Comparison of ENCODE assay signal across 23 mouse cellular contexts in the genomic region with DNA sequence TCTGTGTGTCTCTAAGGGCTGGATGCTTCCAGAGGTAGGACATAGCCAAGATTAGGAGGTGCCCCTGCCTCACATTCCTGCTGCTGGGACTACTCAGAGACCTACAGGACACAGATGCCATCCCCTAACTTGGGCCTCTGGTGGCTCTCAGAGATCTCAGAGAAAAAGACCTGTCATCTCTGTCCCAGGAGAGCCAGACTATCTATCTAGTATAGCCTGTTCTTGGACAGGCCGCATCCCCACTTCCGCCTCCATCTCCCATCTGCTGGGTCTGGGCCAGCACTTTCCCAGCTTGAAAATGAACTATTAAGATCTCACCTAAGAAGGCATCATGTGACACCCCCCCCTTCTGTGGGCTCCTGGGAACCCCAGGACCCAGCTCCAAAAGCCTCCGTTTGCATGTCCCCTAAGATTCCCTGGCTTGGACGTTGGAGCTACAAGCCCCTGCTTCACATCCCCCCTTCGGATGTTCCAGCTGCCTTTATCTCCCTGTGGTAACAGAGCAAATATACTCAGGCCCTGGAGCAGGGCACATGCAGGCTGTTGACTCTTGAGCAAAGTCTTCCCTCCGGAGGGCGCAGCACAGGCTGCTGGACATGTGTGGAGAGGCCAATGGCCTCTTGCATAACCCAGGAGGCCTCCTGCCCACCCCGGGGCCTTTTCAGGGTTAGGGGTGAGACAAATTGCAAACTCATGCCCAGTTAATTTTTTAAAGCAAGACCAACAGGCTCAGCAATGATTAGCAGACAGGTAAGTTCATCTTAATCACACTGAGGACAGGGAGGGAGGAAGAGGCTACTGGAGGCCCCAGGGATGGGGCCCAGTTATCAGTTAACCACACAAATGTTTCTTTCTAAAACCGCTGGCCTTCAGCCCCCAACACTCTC. TPM values are rescaled to one million over a fixed set of nuclear protein-coding genes. Genes with fewer than 3 reads are reported as not detected.
A peak's percentile ranks its signal among the peaks of the same experiment; 100 is the strongest.
DNase-seq lines count a peak whose midpoint lies in the region; ATAC-seq lines count a peak whose summit lies in the region.
"Had no signal": no experiment of that assay in that cellular context is flagged by ENCODE, and none has a peak within 500 bp of the region (broad histone marks: within the 10 kb centered on the region; RNA-seq: fewer than 3 reads in every experiment).

No protein-coding gene starts in this region.

- peak; percentile 51; the same call in 1 of the 2 replicates for ATAC-seq in common myeloid progenitor, adult 5-6 weeks (replicated peaks; ENCODE audit: low read depth, poor library complexity, severe bottlenecking)
- peak; percentile 87 for ATAC-seq in liver, embryonic 16.5 days (ENCODE audit: low read depth)
- no peak for ATAC-seq in CD4-positive, CD25-positive, alpha-beta regulatory T cell, adult 4 months

- 29% methylated on average over 9 of the region's 9 CpGs for WGBS in liver, embryonic 16.5 days (ENCODE audit: insufficient replicate concordance)

- H3K9me3 ChIP-seq in liver, embryonic 16.5 days (replicated peaks; ENCODE audit: control insufficient read depth, low read length), result no peaks in the 10 kb centered on the region
- H3K9me3 ChIP-seq: embryonic facial prominence, embryonic 13.5 days; forebrain, embryonic 12.5 days; heart, embryonic 13.5 days; neural tube, embryonic 15.5 days had no signal

- peak overlapping the region; percentile 90 for H3K27ac ChIP-seq in liver, embryonic 16.5 days (ENCODE audit: low read length)
- H3K27ac ChIP-seq: embryonic facial prominence, embryonic 13.5 days; forebrain, embryonic 12.5 days; heart, embryonic 13.5 days; hindbrain, embryonic 14.5 days; neural tube, embryonic 15.5 days had no signal

- peaks cover 5% of the 10 kb centered on the region for H3K4me1 ChIP-seq in liver, embryonic 16.5 days (ENCODE audit: control insufficient read depth, low read depth, low read length)
- H3K4me1 ChIP-seq: embryonic facial prominence, embryonic 13.5 days; heart, embryonic 13.5 days; neural tube, embryonic 15.5 days had no signal

- peak; percentile 80 for DNase-seq in kidney, adult 18-20 months
- peak; percentile 72 to 94 for DNase-seq in kidney, postnatal 25 days
- DNase-seq in right cerebral cortex, postnatal 25 days, result no peak
- DNase-seq in gastrocnemius, postnatal 10 days, result no peak
- DNase-seq in layer of hippocampus, adult 9-11 months, result no peak
- DNase-seq: adrenal gland, postnatal 36 days; cerebellum, postnatal 14 days; lung, embryonic 14.5 days; retina, postnatal 1 day; thymus, adult 2 months had no signal

- H3K36me3 ChIP-seq in liver, embryonic 16.5 days (ENCODE audit: control insufficient read depth, insufficient read depth), result no peaks in the 10 kb centered on the region
- H3K36me3 ChIP-seq: embryonic facial prominence, embryonic 13.5 days; forebrain, embryonic 12.5 days; heart, embryonic 13.5 days; neural tube, embryonic 15.5 days had no signal

- H3K4me2 ChIP-seq in liver, embryonic 16.5 days (ENCODE audit: low read depth, low read length), result peak overlapping the region; percentile 42
- H3K4me2 ChIP-seq: embryonic facial prominence, embryonic 13.5 days; forebrain, embryonic 12.5 days; heart, embryonic 13.5 days; hindbrain, embryonic 14.5 days; lung, embryonic 14.5 days; neural tube, embryonic 15.5 days had no signal

- peak overlapping the region; percentile 14 for H3K4me3 ChIP-seq in liver, embryonic 16.5 days (ENCODE audit: low read depth, low read length)
- H3K4me3 ChIP-seq: embryonic facial prominence, embryonic 13.5 days; forebrain, embryonic 12.5 days; heart, embryonic 13.5 days; neural tube, embryonic 15.5 days had no signal

- no peaks in the 10 kb centered on the region for H3K27me3 ChIP-seq in liver, embryonic 16.5 days (ENCODE audit: control insufficient read depth, insufficient read depth, low read depth, low read length)
- H3K27me3 ChIP-seq: embryonic facial prominence, embryonic 13.5 days; neural tube, embryonic 15.5 days had no signal

- no peak overlapping the region; the same call in 1 of the 2 replicates for H3K9ac ChIP-seq in liver, embryonic 16.5 days (ENCODE audit: low read depth, low read length)
- H3K9ac ChIP-seq: embryonic facial prominence, embryonic 13.5 days; forebrain, embryonic 12.5 days; heart, embryonic 13.5 days; hindbrain, embryonic 14.5 days; lung, embryonic 14.5 days; neural tube, embryonic 15.5 days had no signal

RNA-seq across cellular contexts. Expression of gene Hnf4a, which starts 33.9 kb away (rescaled TPM):
- 4.1 and 6.1 TPM in 2 replicates for total RNA-seq in common myeloid progenitor, adult 5-6 weeks (2017)
- 18.8 and 21.1 TPM in 2 replicates for polyA plus RNA-seq in liver, embryonic 16.5 days (2015; fragmentation: Nextera tagmentation; extraction: Ambion mirVana)
- total RNA-seq in gastrocnemius, postnatal 10 days (2021), result under 1 TPM in 1 of 2 experiments, not detected in 1; 0.23 TPM
- not detected for polyA plus RNA-seq in CD4-positive, CD25-positive, alpha-beta regulatory T cell, adult 4 months (2017; shearing (Covaris generic))
- total RNA-seq: layer of hippocampus, adult 18-20 months; left cerebral cortex, postnatal 25 days; megakaryocyte, adult 5-6 weeks had no signal
- polyA plus RNA-seq: embryonic facial prominence, embryonic 13.5 days; forebrain, embryonic 12.5 days; hindbrain, embryonic 14.5 days had no signal

RNA-seq across cellular contexts. Expression of gene R3hdml, which starts 48.4 kb away (rescaled TPM):
- total RNA-seq in common myeloid progenitor, adult 5-6 weeks (2017), result not detected in 2 replicates
- polyA plus RNA-seq in liver, embryonic 16.5 days (2015; fragmentation: Nextera tagmentation; extraction: Ambion mirVana), result not detected in 2 replicates
- total RNA-seq in gastrocnemius, postnatal 10 days (2021), result not detected
- polyA plus RNA-seq in CD4-positive, CD25-positive, alpha-beta regulatory T cell, adult 4 months (2017; shearing (Covaris generic)), result not detected
- total RNA-seq: adrenal gland, postnatal 36 days; gastrocnemius, adult 8-10 months; layer of hippocampus, adult 18-20 months; left cerebral cortex, postnatal 25 days; megakaryocyte, adult 5-6 weeks had no signal
- polyA plus RNA-seq: embryonic facial prominence, embryonic 13.5 days; forebrain, embryonic 12.5 days; heart, embryonic 13.5 days; lung, embryonic 14.5 days; spleen, adult 2 months had no signal

Comparison
In these comparisons a context has a peak if more than half of its experiments do, and no peak if none do; other contexts are left out.
1. DNase-seq: peak in kidney, adult 18-20 months (single experiment) and kidney, postnatal 25 days (2 of 2); none in right cerebral cortex, postnatal 25 days (single experiment), gastrocnemius, postnatal 10 days (single experiment) and layer of hippocampus, adult 9-11 months (single experiment).